ENCODE assay signal across 12 mouse cellular contexts in the genomic region with DNA sequence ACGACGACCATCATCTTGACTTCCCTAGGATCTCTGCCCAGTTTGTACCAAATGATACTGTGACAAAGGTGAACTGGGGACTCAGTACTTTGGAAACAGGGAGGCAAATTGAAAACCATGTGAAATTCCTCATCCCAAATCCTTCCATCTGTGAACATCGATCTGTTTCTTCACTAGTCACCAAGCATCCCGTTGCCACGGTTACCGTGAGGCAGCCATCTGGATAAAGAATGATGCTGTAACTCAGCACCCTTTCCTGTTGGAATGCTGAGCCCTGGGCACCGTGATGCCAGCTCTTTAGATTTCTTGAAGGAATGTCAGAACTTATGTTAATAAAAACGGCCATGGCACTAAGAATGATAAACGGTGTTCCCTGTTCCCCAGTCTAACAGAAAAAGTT. TPM values are rescaled to one million over a fixed set of nuclear protein-coding genes. Genes with fewer than 3 reads are reported as not detected.
DNase-seq lines count a peak whose midpoint lies in the region; ATAC-seq lines count a peak whose summit lies in the region.
"Had no signal": no experiment of that assay in that cellular context is flagged by ENCODE, and none has a peak within 500 bp of the region (broad histone marks: within the 10 kb centered on the region; RNA-seq: fewer than 3 reads in every experiment).

No protein-coding gene starts in this region.

- DNase-seq in cerebellum, postnatal 14 days: peak; percentile 46 to 51
- DNase-seq in forebrain, embryonic 10.5 days (ENCODE audit: extremely low spot score, low spot score): peak; percentile 53
- peak; percentile 82 to 88 for DNase-seq in layer of hippocampus, adult 8-10 months (ENCODE audit: low spot score in 2 of 2)
- peak; percentile 50 for DNase-seq in retina, postnatal 1 day
- no peak for DNase-seq in urinary bladder, postnatal 36 days (ENCODE audit: low spot score in 2 of 2)
- no peak for DNase-seq in gastrocnemius, postnatal 14 days
- DNase-seq in heart, postnatal 14 days: no peak
- DNase-seq: kidney, postnatal 4 days had no signal

- 0 out of 2 replicates have a peak, but pooled peaks cover 3% of the 10 kb centered on the region for H3K27me3 ChIP-seq in forebrain, embryonic 10.5 days (ENCODE audit: poor library complexity, severe bottlenecking)
- H3K27me3 ChIP-seq: lung, embryonic 15.5 days; stomach, embryonic 15.5 days had no signal

- peaks cover 41% of the 10 kb centered on the region for H3K4me1 ChIP-seq in forebrain, embryonic 10.5 days
- H3K4me1 ChIP-seq: lung, embryonic 15.5 days; stomach, embryonic 15.5 days had no signal

- H3K27ac ChIP-seq in forebrain, embryonic 10.5 days: no peak overlapping the region
- H3K27ac ChIP-seq: lung, embryonic 15.5 days; stomach, embryonic 15.5 days had no signal

- 80% methylated on average over 9 of the region's 9 CpGs for WGBS in forebrain, embryonic 10.5 days

- intact Hi-C loops in gastrocnemius, postnatal 14 days (cut with DNase I; ENCODE audit: low total_unique reads): no loop called here
- intact Hi-C loops in heart, postnatal 14 days (cut with DNase I): no loop called here

- no peaks in the 10 kb centered on the region for H3K36me3 ChIP-seq in forebrain, embryonic 10.5 days (replicated peaks)
- H3K36me3 ChIP-seq: lung, embryonic 15.5 days; stomach, embryonic 15.5 days had no signal

- ATAC-seq in cerebellum, adult (ENCODE audit: insufficient number of reproducible peaks, low FRiP score, low TSS enrichment): no peak
- ATAC-seq: Patski had no signal

- H3K4me3 ChIP-seq in forebrain, embryonic 10.5 days: no peak overlapping the region
- H3K4me3 ChIP-seq: lung, embryonic 15.5 days; stomach, embryonic 15.5 days had no signal

- no peaks in the 10 kb centered on the region for H3K9me3 ChIP-seq in forebrain, embryonic 10.5 days
- H3K9me3 ChIP-seq: lung, embryonic 15.5 days; stomach, embryonic 15.5 days had no signal

RNA-seq across cellular contexts. Expression of a gene that starts 29.5 kb away (rescaled TPM):
- 1,091 and 1,094 TPM in 2 replicates for polyA plus RNA-seq in forebrain, embryonic 10.5 days (2016; fragmentation: Nextera tagmentation; extraction: Ambion mirVana)
- 100 to 1,000 TPM; 159 to 183 (median 167) TPM for total RNA-seq in layer of hippocampus, adult 8-10 months (2022)
- 10 to 100 TPM; 75.3 to 78.2 TPM for total RNA-seq in gastrocnemius, postnatal 14 days (2021)
- 100 to 1,000 TPM in 1 of 2 experiments, 10 to 100 TPM in 1; 85.2 to 106 TPM for total RNA-seq in heart, postnatal 14 days (2021)

RNA-seq across cellular contexts. Expression of a gene that starts 41.0 kb away (rescaled TPM):
- 24.9 and 25.3 TPM in 2 replicates for polyA plus RNA-seq in forebrain, embryonic 10.5 days (2016; fragmentation: Nextera tagmentation; extraction: Ambion mirVana)
- total RNA-seq in layer of hippocampus, adult 8-10 months (2022): 10 to 100 TPM; 28.6 to 39.2 (median 33.4) TPM
- total RNA-seq in gastrocnemius, postnatal 14 days (2021): 10 to 100 TPM in 1 of 2 experiments, 1 to 10 TPM in 1; 8.7 to 10.4 TPM
- total RNA-seq in heart, postnatal 14 days (2021): 10 to 100 TPM; 16.0 to 18.8 TPM

RNA-seq across cellular contexts. Expression of a gene that starts 47.2 kb away (rescaled TPM):
- polyA plus RNA-seq in forebrain, embryonic 10.5 days (2016; fragmentation: Nextera tagmentation; extraction: Ambion mirVana): 0.02 TPM in 1 of 2 replicates, not detected in the other
- total RNA-seq in layer of hippocampus, adult 8-10 months (2022): under 1 TPM; 0.53 to 0.74 (median 0.62) TPM
- 1 to 10 TPM; 4.4 to 6.1 TPM for total RNA-seq in gastrocnemius, postnatal 14 days (2021)
- total RNA-seq in heart, postnatal 14 days (2021): 1 to 10 TPM; 6.7 to 7.3 TPM

Comparison
In these comparisons a context has a peak if more than half of its experiments do, and no peak if none do; other contexts are left out.
1. DNase-seq: peak in cerebellum, postnatal 14 days (2 of 2), forebrain, embryonic 10.5 days (single experiment), layer of hippocampus, adult 8-10 months (2 of 2) and retina, postnatal 1 day (single experiment); none in urinary bladder, postnatal 36 days (0 of 2), gastrocnemius, postnatal 14 days (single experiment) and heart, postnatal 14 days (0 of 2).